Mouse (Mus musculus): ENCODE results near the gene Lrp4.
A peak's percentile ranks its signal among the peaks of the same experiment; 100 is the strongest.
"Not testable (repeated sequence)": the region's sequence is repeated elsewhere in the genome, so short reads cannot be mapped to it uniquely, and the experiment has no call there.

Lrp4 gene

DNA sequence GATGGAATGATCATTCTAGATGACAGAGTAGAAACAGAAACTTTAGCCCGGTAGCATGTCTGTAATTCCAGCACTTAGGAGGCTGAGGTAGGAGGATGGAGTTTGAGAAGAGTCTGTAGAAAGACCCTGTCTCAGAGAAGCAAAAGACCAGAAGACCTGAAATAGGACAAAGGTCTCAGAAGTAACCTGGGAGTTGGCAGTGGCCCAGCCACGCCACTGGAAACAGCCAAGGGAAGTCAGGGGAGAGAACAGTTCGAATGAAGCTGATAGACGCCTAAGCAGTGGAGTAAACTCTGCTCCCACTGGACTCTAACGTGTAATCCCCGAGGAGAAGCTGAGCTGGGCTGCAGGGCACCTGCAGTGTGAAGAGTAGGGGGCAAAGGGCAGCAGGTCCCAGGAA lies 27.9 kb downstream of the Lrp4 start:
- no peak for DNase-seq (ENCODE audit: low read depth)

DNA sequence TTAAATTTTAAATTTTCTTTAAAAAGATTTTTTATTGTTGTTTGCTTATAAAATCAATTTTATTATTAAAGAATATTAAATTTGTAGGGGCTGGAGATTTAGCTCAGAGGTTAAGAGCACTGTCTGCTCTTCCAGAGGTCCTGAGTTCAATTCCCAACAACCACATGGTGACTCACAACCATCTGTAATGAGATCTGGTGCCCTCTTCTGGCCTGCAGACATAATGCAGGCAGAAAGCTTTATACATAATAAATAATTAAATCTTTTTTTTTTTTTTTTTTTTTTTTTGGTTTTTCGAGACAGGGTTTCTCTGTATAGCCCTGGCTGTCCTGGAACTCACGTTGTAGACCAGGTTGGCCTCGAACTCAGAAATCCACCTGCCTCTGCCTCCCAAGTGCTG lies 30.0 kb downstream of the Lrp4 start:
- not testable (repeated sequence) for DNase-seq (ENCODE audit: low read depth)

GRCm38 (mm10) chr2:91492071-91492635 lies 34.8 kb downstream of the Lrp4 start:
- DNase-seq (ENCODE audit: low read depth) = no peak

GRCm38 (mm10) chr2:91493981-91494380 lies 36.7 kb downstream of the Lrp4 start:
- no peak for DNase-seq (ENCODE audit: low read depth)

- DNase-seq (ENCODE audit: low read depth) = no peak
These were observed 40.9 kb downstream of the Lrp4 start for GRCm38 (mm10) chr2:91498093-91498719.

DNA sequence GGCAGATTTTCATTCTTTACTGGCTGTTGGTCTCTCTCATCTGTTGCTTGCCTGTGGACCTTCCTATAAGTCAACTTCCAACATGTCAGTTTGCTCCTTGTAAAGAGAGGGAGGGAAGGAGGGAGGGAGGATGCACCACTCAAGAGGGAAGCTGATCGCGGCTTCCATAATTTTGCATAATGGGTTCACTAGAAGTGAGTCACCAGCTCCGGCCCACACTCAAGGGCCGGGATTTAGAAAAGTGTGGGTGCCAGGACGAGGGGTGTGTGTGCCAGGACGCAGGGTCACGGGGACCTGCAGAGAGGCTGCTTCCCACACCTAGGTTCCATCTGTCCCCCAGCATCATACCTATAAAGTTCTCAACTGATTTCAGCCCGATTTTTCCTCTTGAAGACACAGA lies 50.8 kb downstream of the Lrp4 start:
- DNase-seq (ENCODE audit: low read depth) = no peak

GRCm38 (mm10) chr2:91517186-91517585 lies 59.9 kb downstream of the Lrp4 start:
- DNase-seq (ENCODE audit: low read depth) = peak; percentile 49

DNA sequence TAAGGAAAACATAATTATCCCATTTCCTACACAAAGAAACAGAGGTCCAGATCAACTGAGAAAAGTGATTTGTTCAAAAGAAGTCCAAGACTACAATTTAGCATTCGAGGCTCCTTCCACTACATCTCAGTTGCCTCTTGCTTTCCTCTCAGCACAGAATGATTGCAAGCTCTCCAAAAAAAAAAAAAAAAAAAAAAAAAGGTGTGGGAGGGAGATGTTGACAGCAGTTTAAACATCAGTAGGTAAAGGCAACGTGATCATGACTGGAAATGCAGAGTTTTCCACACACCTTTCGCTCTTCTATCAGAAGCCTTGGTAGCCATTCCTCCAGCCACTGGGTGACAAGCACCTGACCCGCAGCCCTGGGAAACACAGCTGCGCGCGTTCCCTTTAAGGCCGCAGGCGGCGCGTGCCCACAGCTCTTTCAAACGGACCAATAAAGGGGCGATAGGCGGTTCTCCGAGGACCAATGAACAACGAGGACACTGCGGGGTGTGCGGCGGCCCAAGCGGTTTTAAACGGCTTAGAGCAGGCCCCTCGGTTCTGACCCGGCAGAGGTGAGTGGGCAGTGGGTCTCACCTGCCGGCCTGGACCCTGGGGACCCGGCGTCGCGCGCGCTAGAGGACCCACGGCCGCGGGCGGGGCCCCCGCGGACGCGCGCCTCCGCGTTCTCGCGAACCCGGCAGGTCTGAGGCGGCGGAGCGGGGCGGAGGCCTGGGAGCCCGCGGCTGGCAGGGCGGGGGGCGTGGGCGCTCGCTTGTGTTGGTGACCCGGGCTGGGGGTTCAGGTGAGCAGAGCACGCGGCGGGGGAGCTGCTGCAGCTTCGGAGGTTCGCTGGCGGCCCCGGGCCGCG lies 69.2 kb downstream of the Lrp4 start, which contains the start of gene Ckap5:
TSS of gene Ckap5 (plus strand) at position 469 of the 853 bp plus-strand sequence.
- peak; percentile 83 for DNase-seq (ENCODE audit: low read depth)

DNA sequence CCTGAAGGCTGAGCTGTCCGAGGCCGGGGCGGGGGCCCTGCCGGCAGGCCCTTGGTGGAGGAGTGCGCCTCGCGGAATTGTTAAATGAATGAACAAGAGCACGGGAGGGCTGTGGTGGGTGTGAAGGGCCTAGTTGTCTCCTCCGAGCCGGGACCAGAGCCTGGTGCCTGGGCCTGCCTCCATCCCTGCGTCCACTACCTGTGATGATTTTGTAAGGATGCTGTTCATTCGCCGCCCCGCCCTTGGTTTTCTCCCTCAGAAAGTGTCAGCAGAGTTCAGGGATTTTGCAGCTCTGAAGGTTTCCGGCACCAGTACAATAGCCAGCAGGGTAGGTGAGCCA lies 69.8 kb downstream of the Lrp4 start:
- no peak for DNase-seq (ENCODE audit: low read depth)

GRCm38 (mm10) chr2:91537588-91538205 lies 80.4 kb downstream of the Lrp4 start:
- DNase-seq (ENCODE audit: low read depth) = peak; percentile 58
